Mouse (Mus musculus) kidney, adult 2 months (tissue): Measurements from ENCODE around the gene Wdhd1.

Experiments used
- CTCF ChIP-seq: fragments of 200-500 bp; conservative IDR thresholded peaks from 2 replicates; pipeline ENCODE4 v1.5.1; 2011; ENCODE audit warnings: low read depth, mild to moderate bottlenecking, control low read depth, low read length, moderate library complexity, mixed read lengths; ENCODE audit not compliant: insufficient read depth, insufficient read length
- POLR2A ChIP-seq: fragments of 200-500 bp; IDR thresholded peaks from one replicate; pipeline ENCODE4 v1.6.1; 2011; ENCODE audit warnings: low read depth, low read length, control low read depth

DNA sequence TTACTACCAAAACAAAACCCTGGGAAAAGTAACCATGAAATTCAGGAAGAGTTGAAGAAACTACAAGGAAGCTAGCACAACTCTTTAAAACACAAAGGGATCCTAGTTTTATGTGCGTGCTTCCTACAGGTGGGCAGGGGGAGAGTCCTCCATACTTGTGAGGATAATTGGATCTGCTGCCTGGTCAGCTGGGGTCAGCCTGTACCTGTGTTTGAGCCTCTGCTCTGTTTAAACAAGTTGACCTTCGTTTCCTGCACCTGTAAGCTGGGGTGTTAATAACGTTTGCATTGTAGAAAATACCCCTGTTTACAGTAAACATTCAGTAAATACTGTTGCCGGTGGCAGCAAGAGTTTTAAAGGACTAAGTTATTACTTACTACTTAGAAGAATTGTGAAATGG is 29.3 kb upstream of the Wdhd1 start:
- TF ChIP-seq POLR2A (no peak), CTCF (no peak)
